Mouse (Mus musculus) forebrain, embryonic 11.5 days (tissue): ENCODE measurements around the gene Evpl. TPM values are rescaled to one million over a fixed set of nuclear protein-coding genes. Genes with fewer than 3 reads are reported as not detected.

ENCODE experiments used
- ATAC-seq: fragments of 200-750 bp; cut with Nextera tagmentation; replicated peaks from 2 replicates; pipeline ENCODE4 v1.8.0; 2017; ENCODE audit warnings: moderate TSS enrichment; ENCODE audit not compliant: low FRiP score
- DNase-seq: peaks from one replicate; pipeline ENCODE4 v3.0.0-alpha.2; 2017; ENCODE audit warnings: low spot score
- H3K27ac ChIP-seq: fragments of 300-500 bp; sonication (generic); 2 replicates; pipeline ENCODE4 v1.5.1; 2014; ENCODE audit warnings: low read depth, low read length
- H3K27me3 ChIP-seq: fragments of 300-500 bp; sonication (generic); 2 replicates; pipeline ENCODE4 v1.6.1; 2014; ENCODE audit warnings: mild to moderate bottlenecking, low read length, mixed read lengths; ENCODE audit not compliant: control insufficient read depth, insufficient read depth
- H3K36me3 ChIP-seq: fragments of 300-500 bp; sonication (generic); 2 replicates; pipeline ENCODE4 v1.6.1; 2014; ENCODE audit warnings: mild to moderate bottlenecking, low read length, moderate library complexity, mixed read lengths; ENCODE audit not compliant: control insufficient read depth, insufficient read depth
- H3K4me1 ChIP-seq: fragments of 300-500 bp; sonication (generic); replicated peaks from 2 replicates; pipeline ENCODE4 v1.6.1; 2014; ENCODE audit warnings: low read length, mixed read lengths; ENCODE audit not compliant: control insufficient read depth, insufficient read depth
- H3K4me2 ChIP-seq: fragments of 300-500 bp; sonication (generic); 2 replicates; pipeline ENCODE4 v1.6.1; 2014; ENCODE audit warnings: low read depth, mild to moderate bottlenecking, low read length, moderate library complexity, mixed read lengths; ENCODE audit not compliant: severe bottlenecking
- H3K4me3 ChIP-seq: fragments of 300-500 bp; sonication (generic); 2 replicates; pipeline ENCODE4 v1.5.1; 2014; ENCODE audit warnings: low read depth, low read length
- H3K9ac ChIP-seq: fragments of 300-500 bp; sonication (generic); 2 replicates; pipeline ENCODE4 v1.6.1; 2014; ENCODE audit warnings: low read length
- H3K9me3 ChIP-seq: fragments of 300-500 bp; sonication (generic); 2 replicates; pipeline ENCODE4 v1.6.1; 2016; ENCODE audit warnings: low read length, mixed read lengths; ENCODE audit not compliant: control insufficient read depth
- WGBS: fragments of 180-500 bp; shearing (Covaris S2); extraction: QIAGEN DNeasy Blood & Tissue Kit; methylation state at CpG from one replicate; pipeline ENCODE4 v1.1.7; 2014; 5-methylcytosine and 5-hydroxymethylcytosine counted together
- polyA plus RNA-seq: library from polyadenylated mRNA; unstranded; fragments of >200 nt; fragmentation: Nextera tagmentation; extraction: Ambion mirVana; gene quantifications from 2 replicates; pipeline ENCODE4 v1.2.1, GENCODE M21; 2014

Evpl gene
- polyA plus RNA-seq, 1 experiment from 2014 or later = 0.61 TPM

DNA sequence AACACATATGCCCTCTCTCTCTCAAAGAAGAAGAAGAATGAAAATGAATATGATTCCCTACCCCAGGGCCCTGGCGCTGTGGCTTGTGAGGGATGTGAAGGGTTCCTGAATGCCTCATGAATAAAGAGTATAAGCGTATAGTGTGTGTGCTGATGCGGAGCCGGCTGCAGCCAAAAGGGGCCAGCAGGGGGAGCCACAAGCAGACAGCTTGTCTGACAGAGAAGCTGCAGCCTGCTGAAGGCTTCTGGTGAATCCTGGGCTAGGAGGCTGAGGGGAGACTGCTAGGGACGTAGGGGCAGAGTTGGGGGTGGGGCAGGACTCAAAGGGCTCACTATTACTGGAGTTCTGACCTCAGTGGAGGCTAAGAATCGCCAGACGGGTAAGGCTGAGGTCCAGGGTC, 22.7 kb downstream of the Evpl start:
- no peak for ATAC-seq
- 79% methylated on average over 7 of the region's 7 CpGs for WGBS
- Histone ChIP-seq H3K4me1 (no peaks in the 10 kb centered on the region), H3K9me3 (no peaks in the 10 kb centered on the region), H3K27ac (no peak overlapping the region), H3K36me3 (no peaks in the 10 kb centered on the region), H3K27me3 (no peaks in the 10 kb centered on the region), H3K9ac (no peak overlapping the region), H3K4me2 (no peak overlapping the region), H3K4me3 (no peak overlapping the region)
- DNase-seq = no peak

DNA sequence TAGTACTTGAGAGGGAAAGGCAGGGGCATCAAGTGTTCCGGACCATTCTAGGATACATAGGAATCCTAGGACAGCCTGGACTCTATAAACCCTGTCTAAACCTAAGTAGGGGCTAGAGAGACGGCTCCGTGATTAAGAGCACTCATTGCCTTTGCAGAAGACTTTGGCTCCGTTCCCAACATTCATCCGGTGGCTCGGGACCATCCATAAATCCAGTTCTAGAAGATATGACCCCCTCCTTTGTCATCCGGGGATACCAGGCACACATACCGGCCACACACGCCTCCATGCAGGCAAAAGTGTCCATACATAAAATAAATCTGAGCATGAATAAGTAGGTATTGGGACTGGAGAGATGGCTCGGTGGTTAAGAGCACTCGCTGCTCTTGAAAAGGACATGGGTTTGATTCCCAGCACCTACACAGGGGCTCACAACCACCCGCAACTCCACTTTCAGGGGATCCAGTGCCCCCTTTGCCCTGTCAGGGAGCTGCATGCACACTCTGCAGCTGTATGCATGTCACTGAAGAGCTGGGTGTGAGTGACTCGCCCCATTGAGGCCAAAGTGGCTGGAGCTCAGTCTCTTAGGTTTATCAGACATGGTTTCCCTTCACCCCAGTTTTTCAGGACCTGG, 23.9 kb downstream of the Evpl start:
- Histone ChIP-seq H3K9ac (no peak overlapping the region), H3K36me3 (no peaks in the 10 kb centered on the region), H3K27me3 (no peaks in the 10 kb centered on the region), H3K27ac (no peak overlapping the region), H3K9me3 (no peaks in the 10 kb centered on the region), H3K4me2 (no peak overlapping the region), H3K4me1 (no peaks in the 10 kb centered on the region), H3K4me3 (no peak overlapping the region)
- 93% methylated on average over 13 of the region's 13 CpGs for WGBS
- ATAC-seq (no peak), DNase-seq (no peak)

DNA sequence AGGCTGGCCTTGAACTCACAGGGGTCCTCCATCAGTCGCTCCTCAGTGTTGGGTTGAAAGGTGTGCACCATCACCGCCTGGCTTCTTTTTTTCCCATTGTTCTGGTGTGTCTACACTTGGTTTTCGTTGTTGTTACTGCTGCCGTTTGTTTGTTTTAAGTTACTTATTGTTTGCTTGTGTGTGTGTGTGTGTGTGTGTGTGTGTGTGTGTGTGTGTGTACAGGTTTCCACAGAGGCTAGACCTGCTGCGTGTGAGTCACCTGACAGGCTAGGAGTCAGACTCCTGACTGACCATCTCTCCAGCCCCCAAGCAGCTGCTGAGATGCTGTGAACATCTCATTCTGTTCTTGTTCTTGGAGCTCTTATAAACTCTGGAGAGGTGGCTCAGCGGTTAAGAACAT, 25.0 kb downstream of the Evpl start:
- H3K4me3 ChIP-seq = no peak overlapping the region
- H3K27ac ChIP-seq = no peak overlapping the region
- no peaks in the 10 kb centered on the region for H3K27me3 ChIP-seq
- DNase-seq (no peak), ATAC-seq (no peak)
- H3K36me3 ChIP-seq = no peaks in the 10 kb centered on the region
- no peaks in the 10 kb centered on the region for H3K9me3 ChIP-seq
- H3K4me1 ChIP-seq = no peaks in the 10 kb centered on the region
- 91% methylated on average over 6 of the region's 6 CpGs for WGBS
- H3K4me2 ChIP-seq = no peak overlapping the region
- H3K9ac ChIP-seq = no peak overlapping the region

- Histone ChIP-seq H3K4me3 (no peak overlapping the region), H3K9me3 (no peaks in the 10 kb centered on the region), H3K27me3 (no peaks in the 10 kb centered on the region), H3K27ac (no peak overlapping the region), H3K4me2 (no peak overlapping the region), H3K4me1 (no peaks in the 10 kb centered on the region), H3K9ac (no peak overlapping the region), H3K36me3 (no peaks in the 10 kb centered on the region)
- WGBS = 76% methylated on average over 5 of the region's 5 CpGs
- ATAC-seq (no peak), DNase-seq (no peak)
Observed at GRCm38 (mm10) chr11:116210696-116211095, 27.2 kb downstream of the Evpl start.

DNA sequence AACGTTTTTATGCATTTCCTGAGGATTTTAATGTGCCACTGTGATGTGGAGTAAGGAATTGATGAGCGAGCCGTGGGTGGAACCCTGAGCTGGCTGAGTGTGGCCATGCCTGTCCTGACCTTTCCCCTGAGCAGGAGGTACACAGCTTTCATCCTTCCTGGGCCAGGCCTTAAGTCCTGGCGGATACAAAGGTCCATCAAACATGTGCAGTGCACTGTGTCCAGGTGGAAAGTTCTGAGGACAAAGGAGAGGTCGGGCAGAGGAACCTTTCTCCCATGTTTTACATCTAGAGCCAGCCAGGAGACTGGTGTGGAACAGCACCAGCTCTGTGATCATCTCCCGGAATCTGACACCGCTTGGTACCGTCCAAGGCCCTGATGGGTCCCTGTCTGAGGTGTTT, 28.6 kb downstream of the Evpl start:
- H3K27me3 ChIP-seq = no peaks in the 10 kb centered on the region
- H3K27ac ChIP-seq = no peak overlapping the region
- H3K9ac ChIP-seq = no peak overlapping the region
- H3K4me1 ChIP-seq = no peaks in the 10 kb centered on the region
- no peak overlapping the region for H3K4me3 ChIP-seq
- H3K4me2 ChIP-seq = no peak overlapping the region
- DNase-seq (no peak), ATAC-seq (no peak)
- H3K36me3 ChIP-seq = no peaks in the 10 kb centered on the region
- 86% methylated on average over 8 of the region's 8 CpGs for WGBS
- H3K9me3 ChIP-seq = no peaks in the 10 kb centered on the region

DNA sequence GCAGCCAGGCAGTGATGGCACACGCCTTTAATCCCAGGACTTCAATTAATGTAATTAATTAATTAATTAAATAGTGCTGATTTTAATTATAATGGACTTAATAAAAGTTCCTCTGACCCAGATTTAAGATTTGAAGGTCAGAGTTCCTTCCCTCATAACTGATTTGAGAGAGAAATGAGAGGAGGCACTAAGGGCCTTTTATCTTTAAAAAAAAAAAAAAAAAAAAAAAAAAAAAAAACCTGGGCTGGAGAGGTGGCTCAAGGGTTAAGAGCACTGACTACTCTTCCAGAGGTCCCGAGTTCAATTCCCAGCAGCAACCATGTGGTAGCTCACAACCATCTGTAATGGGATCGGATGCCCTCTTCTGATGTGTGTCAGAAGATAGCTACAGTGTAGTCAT, 29.2 kb downstream of the Evpl start:
- Histone ChIP-seq H3K9me3 (no peaks in the 10 kb centered on the region), H3K27ac (no peak overlapping the region), H3K9ac (no peak overlapping the region), H3K4me2 (no peak overlapping the region), H3K4me1 (no peaks in the 10 kb centered on the region), H3K4me3 (no peak overlapping the region), H3K36me3 (no peaks in the 10 kb centered on the region), H3K27me3 (no peaks in the 10 kb centered on the region)
- 83% methylated on average over 3 of the region's 3 CpGs for WGBS
- ATAC-seq (no peak), DNase-seq (no peak)

DNA sequence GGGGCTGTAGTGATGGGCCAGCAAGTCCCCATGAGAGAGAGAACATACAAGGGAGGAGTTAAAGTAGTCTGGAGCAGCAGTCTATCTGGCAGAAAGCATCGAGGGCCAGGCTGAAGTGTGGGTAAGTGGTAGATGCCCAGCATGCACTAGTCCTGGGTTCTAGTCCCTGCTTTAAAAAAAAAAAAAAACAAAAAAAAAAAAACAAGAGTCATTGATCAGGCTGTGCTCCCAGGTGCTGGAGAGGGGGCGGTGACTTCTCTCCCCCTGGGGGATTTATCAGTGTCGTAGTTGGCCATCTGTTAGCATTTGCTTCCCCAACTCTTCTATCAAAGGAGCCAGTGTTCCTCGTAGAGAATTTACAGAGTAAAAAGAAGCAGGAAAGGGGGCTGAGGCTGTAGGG, 31.2 kb downstream of the Evpl start:
- WGBS = 82% methylated on average over 4 of the region's 4 CpGs
- no peak for ATAC-seq
- Histone ChIP-seq H3K4me3 (no peak overlapping the region), H3K4me2 (no peak overlapping the region), H3K9ac (no peak overlapping the region), H3K36me3 (no peaks in the 10 kb centered on the region), H3K27me3 (no peaks in the 10 kb centered on the region), H3K27ac (no peak overlapping the region), H3K9me3 (no peaks in the 10 kb centered on the region), H3K4me1 (no peaks in the 10 kb centered on the region)
- DNase-seq = no peak

DNA sequence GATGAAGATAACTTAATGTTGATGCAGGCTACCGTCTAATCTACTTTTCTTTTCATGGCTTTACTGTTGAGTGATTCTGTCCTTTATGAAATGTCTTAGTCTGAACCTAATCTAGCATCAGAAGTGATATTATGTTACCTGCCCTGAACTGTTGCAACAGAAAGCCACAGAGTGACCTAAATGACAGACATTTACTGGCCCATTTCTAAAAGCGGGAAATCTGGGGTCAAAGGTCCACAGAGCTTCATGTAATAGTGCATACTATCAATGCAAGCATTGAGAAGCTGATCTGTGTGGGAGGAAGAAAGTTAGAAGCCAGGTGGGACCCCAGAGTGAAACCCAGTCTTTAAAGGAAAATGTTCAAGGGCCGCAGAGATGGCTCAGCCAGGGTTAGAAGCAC, 34.7 kb downstream of the Evpl start:
- Histone ChIP-seq H3K4me3 (no peak overlapping the region), H3K9me3 (no peaks in the 10 kb centered on the region), H3K27me3 (no peaks in the 10 kb centered on the region), H3K4me2 (no peak overlapping the region), H3K27ac (no peak overlapping the region), H3K36me3 (no peaks in the 10 kb centered on the region), H3K9ac (no peak overlapping the region), H3K4me1 (no peaks in the 10 kb centered on the region)
- ATAC-seq (no peak), DNase-seq (no peak)
- WGBS = 94% methylated on average over 3 of the region's 3 CpGs

DNA sequence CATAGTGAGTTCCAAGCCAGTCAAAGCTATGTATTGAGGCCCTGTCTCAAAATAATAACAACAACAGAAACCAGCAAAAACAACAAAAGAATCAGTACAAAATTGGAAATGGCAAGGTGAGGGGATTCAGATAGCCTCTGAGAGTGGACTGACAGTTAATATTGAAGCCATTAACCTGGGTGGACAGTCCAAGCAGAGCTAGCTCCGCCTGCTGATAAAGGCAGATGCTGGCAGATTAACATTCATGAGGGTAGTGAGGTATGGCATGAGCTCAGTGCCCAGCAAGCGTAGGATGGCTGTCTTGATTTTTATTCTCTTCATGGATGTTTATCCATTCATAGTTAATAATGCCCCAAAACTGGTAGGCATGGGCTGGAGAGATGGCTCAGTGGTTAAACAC, 36.7 kb downstream of the Evpl start:
- no peaks in the 10 kb centered on the region for H3K27me3 ChIP-seq
- no peak for ATAC-seq
- H3K4me3 ChIP-seq = no peak overlapping the region
- H3K9me3 ChIP-seq = no peaks in the 10 kb centered on the region
- H3K4me2 ChIP-seq = no peak overlapping the region
- no peak for DNase-seq
- H3K9ac ChIP-seq = no peak overlapping the region
- no peak overlapping the region for H3K27ac ChIP-seq
- H3K4me1 ChIP-seq = 0 out of 2 replicates have a peak, but pooled peaks cover 2% of the 10 kb centered on the region
- 90% methylated on average over 2 of the region's 2 CpGs for whole genome bisulfite sequencing
- H3K36me3 ChIP-seq = no peaks in the 10 kb centered on the region
